Mouse (Mus musculus): ENCODE measurements around the gene Cox6b2.
A peak's percentile ranks its signal among the peaks of the same experiment; 100 is the strongest.

The Cox6b2 gene

DNA sequence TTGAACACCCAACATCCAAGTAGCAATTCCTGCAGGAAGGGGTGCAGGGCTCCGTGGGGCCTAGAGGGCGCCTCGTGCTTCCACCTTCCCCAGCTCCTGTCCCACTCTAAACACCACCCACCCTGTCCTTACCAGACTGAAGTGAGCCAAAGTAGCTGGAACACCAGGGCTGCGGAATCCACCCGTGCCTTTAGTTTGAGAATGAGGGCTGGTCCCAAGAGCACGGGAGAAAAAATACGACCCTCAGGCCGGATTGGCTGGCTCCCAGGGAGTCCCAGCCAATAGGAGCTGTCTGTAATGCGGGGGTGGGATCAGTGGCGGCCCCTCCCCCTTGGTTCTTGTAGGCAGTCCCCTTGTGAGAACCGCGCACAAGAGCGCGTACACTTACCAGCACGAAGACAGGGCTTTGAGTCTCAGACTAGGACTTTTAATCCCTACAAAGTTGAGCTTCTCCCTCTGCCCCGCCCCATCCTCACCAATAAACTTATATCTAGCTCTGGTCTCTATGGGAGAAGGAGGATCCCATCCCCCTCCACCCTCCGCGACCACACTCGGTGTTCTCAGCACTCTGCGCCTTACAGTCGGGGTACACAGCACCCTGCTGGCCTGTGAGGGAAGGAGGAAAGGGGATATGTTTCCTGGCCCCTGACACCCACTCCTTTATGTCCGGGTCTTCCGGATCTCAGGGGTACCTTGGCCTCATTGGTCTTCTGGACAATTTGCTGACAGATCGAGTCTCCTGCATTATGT, at the start of gene Cox6b2:
Gene Cox6b2, minus strand, starts transcription at position 274 of the 750 bp plus-strand sequence.
- DNase-seq: peak; percentile 50 to 55

DNA sequence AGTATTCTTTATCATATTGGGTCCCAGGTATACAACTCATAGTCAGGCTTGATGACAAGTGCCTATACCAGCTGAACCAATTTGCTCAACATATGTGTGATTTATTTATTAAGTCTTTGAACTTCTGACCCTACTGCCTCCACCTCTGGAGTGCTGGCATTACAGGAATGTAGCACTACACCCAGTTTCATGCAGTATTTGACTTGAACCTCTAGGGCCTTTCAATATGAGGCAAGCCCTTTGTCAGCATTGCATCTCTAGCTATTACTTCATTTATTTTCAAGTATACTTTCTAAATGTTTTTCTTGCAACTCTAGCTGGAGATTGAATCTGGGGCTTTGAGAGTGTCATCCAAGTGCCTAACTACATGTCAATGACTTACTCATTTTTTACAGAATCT, 49.4 kb upstream of the Cox6b2 start:
- DNase-seq: no peak

DNA sequence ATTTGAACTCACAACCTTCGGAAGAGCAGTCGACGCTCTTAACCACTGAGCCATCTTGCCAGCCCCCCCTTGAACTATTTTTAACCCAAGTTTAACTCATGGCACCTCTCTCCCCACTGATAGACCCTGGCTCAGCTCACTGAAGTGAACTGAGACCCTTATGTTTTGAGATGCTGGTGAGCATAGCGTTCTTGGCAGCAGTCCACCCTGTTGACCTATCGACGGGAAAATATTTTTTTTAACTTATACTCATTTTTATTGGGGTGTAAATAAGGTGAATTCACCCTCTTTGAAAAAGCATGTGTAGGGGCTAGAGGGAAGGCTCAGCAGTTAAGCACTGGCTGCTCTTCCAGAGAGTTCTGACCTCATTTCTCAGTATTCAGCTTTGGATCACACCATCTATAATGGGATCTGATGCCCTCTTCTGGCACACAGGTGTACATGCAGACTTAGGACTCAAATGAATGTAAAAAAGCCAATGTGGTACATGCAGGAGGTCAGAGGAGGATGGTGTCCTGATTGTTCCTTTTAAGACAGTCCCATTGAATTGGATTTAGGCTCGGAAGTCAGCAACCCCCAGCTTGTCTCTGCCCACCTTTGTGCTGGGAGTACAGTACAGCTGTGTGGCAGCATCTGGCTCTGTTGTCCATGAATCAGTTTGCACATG, 43.0 kb upstream of the Cox6b2 start:
- no peak for DNase-seq

DNA sequence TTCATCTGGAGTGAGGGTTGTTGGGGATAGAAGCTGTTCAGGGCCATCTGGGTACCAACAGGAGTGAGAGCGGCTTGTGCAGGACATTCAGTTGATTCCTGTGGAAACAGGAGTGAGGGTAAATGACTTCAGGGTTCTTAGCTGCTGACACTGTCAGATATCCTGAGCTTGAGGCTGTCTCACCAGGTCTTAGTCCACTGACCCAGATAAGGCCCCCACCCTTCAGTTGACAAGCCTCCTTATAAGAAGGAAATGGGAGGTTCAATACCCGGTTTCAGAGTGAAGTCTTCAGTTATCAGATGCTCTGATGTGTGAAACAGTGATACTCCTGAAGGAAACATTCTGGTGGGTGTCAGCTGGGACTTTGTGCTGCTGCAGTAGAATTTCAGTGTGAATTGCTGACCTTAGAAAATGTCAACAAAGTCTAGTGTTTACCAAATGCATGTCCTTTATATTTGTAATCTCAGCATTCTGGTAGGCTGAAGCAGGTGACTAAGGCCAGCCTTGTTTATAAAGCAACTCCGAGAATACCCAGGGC, 41.8 kb upstream of the Cox6b2 start:
- DNase-seq: no peak

DNA sequence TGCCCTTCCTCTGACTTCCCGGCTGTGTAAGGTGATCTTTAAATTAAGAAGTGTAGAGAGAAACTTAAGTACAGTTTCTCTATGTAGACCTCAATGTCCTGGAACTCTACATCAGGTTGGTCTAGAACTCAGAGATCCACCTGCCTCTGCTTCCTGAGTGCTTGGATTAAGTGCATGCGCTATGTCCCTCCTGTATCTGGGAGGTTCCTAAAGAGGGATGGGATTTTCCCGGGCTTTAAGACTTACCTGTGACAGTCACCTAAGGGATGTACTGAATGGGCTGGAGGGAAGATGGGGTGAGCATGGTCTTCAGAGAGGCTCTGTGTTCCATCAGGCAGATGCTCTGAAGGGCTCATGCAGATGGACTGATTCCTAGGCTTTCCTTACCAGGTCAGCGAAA, 40.8 kb upstream of the Cox6b2 start:
- DNase-seq: no peak

DNA sequence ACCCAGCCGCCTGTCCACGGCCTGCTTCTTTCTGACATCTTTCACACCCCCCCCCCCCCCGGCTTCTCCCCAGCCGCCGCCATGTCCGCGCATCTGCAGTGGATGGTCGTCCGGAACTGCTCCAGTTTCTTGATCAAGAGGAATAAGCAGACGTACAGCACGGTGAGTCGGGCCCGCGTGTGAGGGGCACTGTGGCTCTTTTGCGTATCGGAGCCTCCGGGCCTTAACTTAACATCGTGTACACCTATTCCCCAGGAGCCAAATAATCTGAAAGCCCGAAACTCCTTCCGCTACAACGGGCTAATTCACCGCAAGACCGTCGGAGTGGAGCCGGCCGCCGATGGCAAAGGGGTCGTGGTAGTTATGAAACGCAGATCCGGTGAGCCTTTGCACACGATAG, 40.4 kb upstream of the Cox6b2 start:
- DNase-seq: peak in 1 of 2 experiments; percentile 20

DNA sequence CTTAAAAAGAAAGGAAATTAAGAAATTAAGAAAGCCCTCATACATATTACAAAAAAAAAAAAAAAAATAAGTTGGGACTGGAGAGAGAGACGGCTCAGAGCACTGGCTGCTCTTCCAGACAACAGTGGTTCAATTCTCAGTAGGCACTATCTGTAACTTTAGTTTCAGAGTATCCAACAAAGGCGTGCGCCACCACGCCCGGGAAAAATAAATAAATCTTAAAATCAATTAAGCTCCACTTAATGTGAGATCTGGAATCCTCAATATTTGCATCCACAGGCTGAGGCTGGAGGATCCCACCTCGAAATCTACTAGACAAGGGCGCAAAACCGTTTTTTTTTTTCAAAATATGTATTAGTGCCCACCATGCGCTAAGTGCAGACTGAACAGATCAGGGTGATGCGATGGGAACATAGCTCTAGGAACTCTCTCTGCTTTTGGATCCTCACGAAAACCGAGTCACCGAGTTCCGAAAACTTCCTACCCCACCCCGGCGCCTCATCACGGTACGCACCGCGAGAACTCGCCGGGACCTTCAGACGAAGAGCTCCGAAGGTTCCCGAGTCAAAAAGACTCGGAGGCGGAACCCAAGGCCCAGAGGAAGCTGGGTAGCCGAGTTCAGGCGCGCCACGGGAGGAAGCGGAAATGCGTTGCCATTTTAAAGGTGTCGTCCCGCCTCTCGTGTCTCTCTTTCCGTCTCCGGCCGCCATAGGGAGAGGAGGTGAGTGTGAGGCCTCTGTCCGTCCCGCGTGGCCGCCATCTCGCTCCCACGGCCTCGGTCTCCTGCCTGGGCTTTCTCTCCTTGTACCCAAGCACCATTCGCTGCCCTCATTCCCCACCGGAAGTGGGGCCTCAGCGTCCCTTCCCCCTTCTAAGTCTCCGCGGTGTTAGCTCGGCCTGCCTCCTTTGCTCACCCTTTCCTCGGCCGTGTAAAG, 39.7 kb upstream of the Cox6b2 start, which contains the start of gene Rpl28:
Gene Rpl28, plus strand, starts transcription at position 597 of the 935 bp plus-strand sequence.
- peak; percentile 84 to 89 for DNase-seq

DNA sequence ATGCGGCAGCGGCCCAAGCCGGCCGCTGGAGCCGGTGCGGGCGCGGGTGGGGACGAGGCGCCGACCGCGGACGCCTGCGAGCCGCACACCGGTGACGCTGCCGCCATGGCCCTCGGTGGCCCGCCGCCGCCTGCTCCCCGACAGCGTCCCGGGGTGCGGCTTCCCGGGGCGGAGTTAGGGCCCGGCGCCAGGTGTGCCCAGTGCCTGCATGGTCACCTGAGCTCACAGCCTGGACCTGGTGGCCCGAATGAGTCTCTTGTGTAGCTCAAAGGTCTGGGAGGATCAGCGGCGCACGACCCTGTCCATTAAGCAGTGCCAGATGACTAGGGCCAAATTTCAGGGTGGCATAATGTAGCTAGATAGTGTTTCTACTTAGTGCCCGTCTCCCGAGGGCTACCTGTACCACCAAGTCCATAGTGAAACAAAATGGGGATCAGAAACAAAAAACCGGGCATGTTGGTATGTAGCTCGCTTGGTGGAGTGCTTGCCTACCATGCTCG, 36.6 kb upstream of the Cox6b2 start, which contains the start of gene Tmem238:
Gene Tmem238, minus strand, starts transcription at position 221 of the 500 bp plus-strand sequence.
- peak in 1 of 2 experiments; percentile 57 for DNase-seq

DNA sequence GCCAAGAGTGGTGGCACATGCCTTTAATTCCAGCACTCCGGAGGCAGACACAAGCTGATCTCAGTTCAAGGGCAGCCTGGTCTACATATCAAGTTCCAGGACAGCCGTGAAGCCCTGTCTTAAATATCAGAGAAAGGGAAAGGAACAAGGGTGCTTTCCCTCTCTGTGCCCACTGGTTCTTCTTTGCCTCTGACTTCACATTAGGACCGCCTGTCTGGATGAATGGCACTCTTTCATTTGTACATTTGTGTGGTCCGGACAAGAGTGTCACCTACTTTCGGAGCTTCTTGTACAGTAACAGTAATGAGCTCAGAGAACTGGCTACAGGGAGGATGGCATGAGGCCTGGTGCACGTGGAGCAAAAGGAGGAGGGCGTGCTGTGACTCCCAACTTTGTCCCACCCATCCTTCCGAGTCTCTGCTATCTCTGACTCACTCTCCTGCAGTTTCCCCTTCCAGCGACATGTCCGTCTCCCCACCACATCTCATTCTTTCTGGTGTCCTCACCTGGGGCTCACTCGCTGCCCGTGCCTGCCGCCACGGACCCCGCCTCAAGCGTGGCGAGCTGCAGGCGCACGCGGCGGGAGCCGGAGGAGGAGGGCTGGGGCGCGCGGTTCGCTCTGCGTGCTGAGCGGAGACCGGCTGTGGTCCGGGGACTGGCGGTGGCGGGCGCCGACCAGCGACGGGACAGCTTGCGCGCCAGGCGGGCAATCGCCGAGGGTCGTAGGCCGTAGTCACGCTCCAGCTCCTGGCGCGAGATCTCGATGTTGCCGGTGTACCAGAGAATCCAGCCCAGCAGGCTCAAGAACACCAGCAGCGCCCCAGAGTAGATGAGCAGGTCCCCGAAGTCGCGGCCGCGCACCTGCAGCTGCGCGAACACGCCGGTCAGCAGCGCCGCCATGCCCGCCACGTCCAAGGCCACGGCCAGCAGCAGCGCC, 35.9 kb upstream of the Cox6b2 start:
- peak; percentile 32 to 60 for DNase-seq

DNA sequence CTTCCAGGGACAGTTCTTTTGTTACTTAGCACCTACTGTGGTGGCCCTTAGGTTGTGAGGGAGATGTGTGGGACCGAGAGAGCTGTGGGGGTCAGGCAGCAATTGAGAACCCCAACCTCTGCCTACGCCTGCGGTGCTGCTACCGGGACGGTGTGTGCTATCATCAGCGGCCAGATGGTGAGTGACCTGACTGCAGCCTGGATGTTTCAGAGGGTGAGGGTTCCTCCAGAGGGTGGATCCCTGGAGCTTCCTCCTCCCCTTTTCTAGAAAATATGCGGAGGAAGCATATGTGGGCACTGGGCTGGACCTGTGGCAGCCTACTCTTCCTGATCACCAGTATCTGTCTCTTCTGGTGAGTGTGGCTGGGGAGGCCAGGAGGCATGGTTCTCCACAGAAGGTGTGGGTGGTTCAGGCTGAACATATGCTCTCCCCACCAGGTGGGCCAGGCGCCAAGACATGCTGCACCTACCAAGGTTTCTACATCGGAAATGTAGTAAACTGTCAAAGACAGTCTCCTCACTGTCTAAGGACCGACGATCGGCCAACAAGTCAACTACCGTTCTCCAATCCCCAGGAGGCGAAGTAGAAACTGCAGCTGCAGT, 30.9 kb upstream of the Cox6b2 start:
- DNase-seq: no peak

DNA sequence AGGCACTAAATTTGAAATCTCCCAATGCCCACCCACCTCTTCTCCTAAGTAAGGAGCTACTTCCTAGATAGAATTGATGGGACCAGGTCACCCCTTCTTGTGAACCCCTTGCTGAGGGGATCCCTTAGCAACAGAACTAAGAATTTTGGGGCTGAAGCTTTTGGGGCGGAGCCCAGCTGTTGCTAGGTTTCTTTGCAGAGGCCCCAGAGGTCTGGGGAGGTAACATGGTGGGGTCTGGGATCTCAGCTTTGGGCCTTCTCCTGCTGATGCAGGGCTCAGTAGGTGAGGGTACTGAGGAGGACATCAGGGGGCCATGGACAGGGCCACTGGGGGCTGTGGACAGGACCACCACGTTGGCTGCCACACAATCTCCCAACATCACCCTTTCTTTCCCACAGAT, 29.9 kb upstream of the Cox6b2 start, which contains the start of the genes Il11 and Tmem190:
Gene Il11, minus strand, starts transcription at position 101 of the 400 bp plus-strand sequence.
Gene Tmem190, plus strand, starts transcription at position 179 of the 400 bp plus-strand sequence.
- DNase-seq: no peak

DNA sequence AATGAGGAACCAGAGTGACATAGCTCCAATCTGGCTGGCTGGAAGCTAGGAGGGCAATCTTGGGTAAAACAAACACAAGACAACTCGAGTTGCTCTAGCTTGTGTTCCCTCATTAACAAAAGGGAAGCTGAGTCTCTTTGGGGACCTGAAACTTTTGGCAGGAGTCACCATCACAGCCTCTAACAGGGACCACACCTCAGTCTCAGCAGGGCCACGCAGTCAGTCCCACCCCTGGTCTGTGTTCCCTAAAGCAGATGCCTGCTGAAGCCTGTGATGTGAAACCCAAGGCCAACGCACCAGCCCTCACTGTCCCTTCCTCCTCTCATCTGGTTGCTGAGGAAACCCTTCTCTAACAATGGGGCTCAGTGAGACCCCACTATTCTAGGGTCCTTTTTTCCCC, 29.2 kb upstream of the Cox6b2 start:
- DNase-seq: no peak

DNA sequence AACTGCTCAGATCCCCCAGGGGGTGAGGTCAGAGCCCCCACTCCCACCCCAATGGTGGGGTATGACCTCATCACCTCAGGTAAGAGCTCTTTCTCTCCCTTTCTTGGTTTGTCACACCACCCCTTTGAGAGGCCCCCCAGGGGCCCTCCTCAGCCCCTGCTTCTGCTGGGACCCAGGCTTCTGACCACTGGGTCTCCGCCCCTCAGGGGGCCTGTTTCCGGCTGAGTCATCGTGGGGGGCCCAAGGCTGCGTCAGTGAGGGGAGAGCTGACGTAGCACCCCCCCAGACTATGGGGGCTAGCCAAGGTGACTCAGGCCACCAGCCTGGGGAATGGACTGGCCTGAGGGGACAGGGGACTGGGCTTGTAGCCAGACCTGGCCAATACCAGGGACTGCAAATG, 27.0 kb upstream of the Cox6b2 start:
- DNase-seq: no peak

DNA sequence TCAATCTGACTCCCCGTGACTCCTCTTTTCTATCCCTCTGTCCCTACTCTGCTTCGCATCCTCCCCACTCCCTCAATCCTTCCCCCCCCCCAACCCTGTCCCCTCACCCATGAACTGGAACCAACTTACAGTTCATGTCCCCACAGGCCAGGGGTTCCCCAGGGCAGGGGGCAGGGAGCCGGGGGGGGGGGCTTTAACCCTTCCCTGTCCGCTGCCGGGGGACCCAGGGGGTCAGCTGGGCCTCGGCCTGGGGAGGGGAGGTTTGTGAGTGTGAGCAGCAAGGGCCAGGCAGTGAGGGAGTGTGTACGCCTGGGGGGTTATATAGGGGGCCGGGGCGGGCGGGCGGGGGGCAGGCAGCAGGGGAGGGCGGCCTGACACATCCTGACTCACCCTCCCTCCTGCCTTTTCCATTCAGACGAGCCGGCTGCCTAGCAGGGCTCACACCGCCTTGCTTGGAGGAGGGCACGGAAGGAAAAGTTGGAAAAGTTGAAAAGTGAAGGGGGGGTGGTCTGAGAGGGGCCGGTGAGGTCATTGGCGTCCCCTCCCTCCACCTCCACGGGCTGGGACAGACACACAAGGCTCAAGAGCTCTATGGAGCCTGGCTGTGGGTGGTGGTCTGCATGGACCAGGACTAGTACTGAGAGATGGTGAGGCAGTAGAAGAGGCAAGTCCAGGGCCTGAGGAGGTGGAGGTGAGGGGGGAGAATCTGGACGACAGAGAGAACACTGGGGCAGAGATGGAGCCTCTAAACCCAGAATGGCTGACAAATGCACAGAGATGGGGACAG, 25.1 kb upstream of the Cox6b2 start:
- DNase-seq: no peak

DNA sequence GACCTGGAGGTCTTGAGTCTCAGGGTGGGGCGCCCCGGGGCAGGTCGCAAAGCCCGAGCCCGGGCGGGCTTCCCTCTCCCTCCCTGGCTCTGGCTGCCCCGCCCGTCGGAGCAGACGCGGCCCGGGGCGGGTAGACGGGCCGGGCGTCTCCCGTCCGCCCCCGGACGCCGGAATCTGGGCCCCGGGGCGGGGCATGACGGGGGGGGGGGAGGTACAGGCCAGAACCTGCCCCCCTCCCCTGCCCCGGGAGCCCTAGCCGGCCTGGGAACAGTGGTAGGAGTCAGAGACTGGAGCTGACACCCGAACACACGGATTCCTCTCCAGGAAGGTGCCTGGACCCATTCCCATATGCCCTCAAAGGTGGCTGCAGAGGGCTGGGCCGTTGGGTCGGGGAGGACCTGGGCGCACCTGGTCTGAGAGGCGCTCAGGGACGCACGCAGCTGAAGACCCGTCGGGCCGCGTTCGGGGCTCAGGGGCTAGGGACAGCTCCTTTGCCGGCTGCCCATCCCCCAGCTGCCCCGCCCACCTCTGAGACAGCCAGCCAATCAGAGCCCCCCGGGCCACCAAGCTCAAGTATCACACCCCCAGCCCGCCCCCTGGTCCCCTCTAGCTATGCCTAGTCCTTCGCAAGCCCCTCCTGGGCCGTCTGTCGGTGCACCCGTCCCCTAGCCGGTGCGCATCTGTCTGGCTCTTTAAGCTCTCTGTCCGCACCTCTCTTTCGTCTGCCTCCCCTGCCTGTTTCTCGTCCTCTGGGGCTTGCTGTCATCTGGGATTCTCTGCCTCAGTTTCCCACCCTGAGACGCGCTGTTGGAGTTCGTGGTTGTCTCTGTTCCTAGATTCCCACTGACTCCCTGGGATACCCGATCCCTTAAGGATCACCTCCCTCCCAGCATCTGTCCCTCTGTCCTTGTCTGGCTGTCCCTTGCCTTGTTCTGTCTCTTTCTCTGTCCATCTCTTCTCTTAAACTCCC, 24.3 kb upstream of the Cox6b2 start:
- DNase-seq: peak in 1 of 2 experiments; percentile 29

DNA sequence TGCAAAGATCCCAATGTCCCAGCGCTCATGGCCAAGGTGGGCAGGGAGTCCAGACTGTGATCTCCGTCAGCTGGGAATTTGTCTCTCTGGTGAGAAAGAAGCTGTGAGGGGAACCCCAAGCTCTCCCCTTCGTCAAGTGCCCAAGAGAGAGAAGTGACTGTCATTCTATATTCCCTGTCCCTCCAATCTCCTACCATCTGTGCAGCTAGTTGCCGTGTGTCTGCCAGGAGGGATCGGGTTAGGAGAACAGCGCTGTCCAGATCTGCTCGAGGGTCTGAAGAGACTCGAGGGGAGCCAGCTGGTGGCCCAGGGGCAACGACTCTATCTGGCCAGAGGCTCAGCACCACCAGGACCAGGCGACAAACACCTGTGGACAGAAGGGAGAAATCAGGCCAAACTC, 23.2 kb upstream of the Cox6b2 start:
- DNase-seq: no peak

DNA sequence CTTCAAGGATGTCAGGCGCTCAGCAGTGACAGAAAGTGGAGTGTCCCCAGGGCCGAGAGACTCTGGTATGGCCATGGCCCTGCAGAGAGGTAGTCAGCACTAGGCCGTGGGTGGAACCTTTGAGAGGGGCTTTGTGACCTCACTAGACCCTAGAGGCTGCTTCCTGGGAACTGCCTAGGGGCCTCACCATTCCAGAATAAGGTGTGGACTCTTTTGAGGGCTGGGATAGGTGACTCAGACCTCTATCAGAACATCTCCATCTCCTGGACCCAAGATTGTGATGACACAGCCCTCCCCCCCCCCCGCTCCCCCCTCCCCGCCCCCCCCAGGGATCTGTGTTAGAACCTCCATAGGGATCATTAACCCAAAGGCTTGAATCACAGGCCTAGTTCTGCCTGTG, 18.3 kb upstream of the Cox6b2 start, which contains the start of gene Fam71e2:
Gene Fam71e2, minus strand, starts transcription at position 101 of the 400 bp plus-strand sequence.
- DNase-seq: no peak

DNA sequence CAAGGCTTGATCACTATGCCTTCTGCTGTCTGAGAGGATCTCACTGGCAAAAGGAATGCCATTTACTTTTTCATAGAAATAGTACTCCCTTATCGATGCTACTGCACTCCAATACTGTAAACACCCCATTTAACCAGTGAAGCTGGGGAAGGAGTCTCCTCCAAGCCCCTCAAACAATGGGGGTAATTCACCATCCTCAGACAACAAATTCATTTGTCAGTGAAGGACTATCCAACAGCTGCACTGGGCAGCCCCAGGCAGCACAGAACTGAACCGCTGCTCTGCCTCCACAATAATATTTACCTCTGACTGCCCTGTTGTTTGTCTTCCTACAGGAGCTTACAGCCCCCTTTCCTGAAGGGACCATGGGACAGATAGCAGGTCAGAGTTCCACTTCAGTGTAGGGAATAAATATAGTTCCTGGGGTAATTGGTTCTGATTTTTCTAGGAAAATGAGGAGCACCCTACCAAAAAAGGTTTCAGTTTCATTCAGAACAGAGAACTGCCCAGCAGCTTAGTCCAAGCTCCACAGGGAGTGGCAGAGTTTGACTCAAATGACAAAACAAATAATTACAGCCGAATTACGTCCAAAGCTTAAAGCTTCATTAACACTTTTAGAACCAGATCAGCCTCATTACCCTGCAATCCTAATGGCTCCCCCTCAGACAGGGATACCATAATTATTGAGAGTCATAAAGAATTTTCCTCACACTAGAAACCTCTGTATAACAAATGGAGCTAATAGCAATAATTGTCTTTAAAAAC, 12.2 kb upstream of the Cox6b2 start:
- DNase-seq: no peak
